Mouse (Mus musculus) cortical plate, adult 2 months (tissue): ENCODE data around the gene Ulk3.

ENCODE experiments used
- CTCF ChIP-seq: fragments of 200-500 bp; IDR thresholded peaks from 2 replicates; pipeline ENCODE4 v1.5.1; 2011; ENCODE audit warnings: mild to moderate bottlenecking, control low read depth, low read length; ENCODE audit not compliant: insufficient read depth; ENCODE audit errors: extremely low read depth
- POLR2A ChIP-seq: fragments of 200-500 bp; IDR thresholded peaks from 2 replicates; pipeline ENCODE4 v1.6.1; 2011; ENCODE audit warnings: mild to moderate bottlenecking, low read length, control low read depth; ENCODE audit not compliant: insufficient read depth; ENCODE audit errors: extremely low read depth

GRCm38 (mm10) chr9:57554753-57555152 is 34.5 kb upstream of the Ulk3 start:
- no peak for TF ChIP-seq POLR2A
- no peak for TF ChIP-seq CTCF
